Mouse (Mus musculus): ENCODE data around the gene Igf2bp1. TPM values are rescaled to one million over a fixed set of nuclear protein-coding genes. Genes with fewer than 3 reads are reported as not detected.
A peak's percentile ranks its signal among the peaks of the same experiment; 100 is the strongest.

Gene Igf2bp1
- 379 and 392 TPM in 2 replicates for polyA plus RNA-seq (2011; ENCODE audit: insufficient read depth, insufficient read length, low read depth, missing spikeins)

GRCm38 (mm10) chr11:96005403-96006271, at the start of gene Igf2bp1:
Gene Igf2bp1 (minus strand): TSS chr11:96005940.
- Histone ChIP-seq H3K4me3 (ENCODE audit: low read depth, low read length) (peak within 1 kb of the TSS; percentile 100), H3K36me3 (ENCODE audit: control insufficient read depth, insufficient read depth, low read length, poor library complexity, severe bottlenecking) (peaks cover 18% of the 10 kb centered on the region), H3K9ac (ENCODE audit: low read depth, poor library complexity, severe bottlenecking) (peak within 1 kb of the TSS; percentile 98), H3K27ac (ENCODE audit: insufficient read depth, low read length) (peak within 1 kb of the TSS; percentile 98), H3K4me1 (ENCODE audit: control insufficient read depth, insufficient read depth, low read length) (no peaks in the 10 kb centered on the region), H3K27me3 (ENCODE audit: control insufficient read depth, insufficient read depth, low read length, poor library complexity, severe bottlenecking) (no peaks in the 10 kb centered on the region), H3K9me3 (replicated peaks; ENCODE audit: control insufficient read depth, insufficient read depth, low read length, poor library complexity, severe bottlenecking) (no peaks in the 10 kb centered on the region)
- no peak for TF ChIP-seq POLR2A (IDR thresholded peaks at IDR 0.05; ENCODE audit: insufficient read depth, low read length)
- TF ChIP-seq EP300 (IDR thresholded peaks at IDR 0.05; ENCODE audit: insufficient read depth, low read depth, low read length), result 0 out of 2 replicates have a peak, but pooled peaks have one; percentile 2
- TF ChIP-seq CTCF (IDR thresholded peaks at IDR 0.05; ENCODE audit: low read depth, low read length), result no peak

GRCm38 (mm10) chr11:96050854-96051253, 45.1 kb upstream of the Igf2bp1 start:
- TF ChIP-seq POLR2A (IDR thresholded peaks at IDR 0.05; ENCODE audit: insufficient read depth, low read length) (no peak), EP300 (IDR thresholded peaks at IDR 0.05; ENCODE audit: insufficient read depth, low read depth, low read length) (no peak)
- Histone ChIP-seq H3K27ac (ENCODE audit: insufficient read depth, low read length) (peak overlapping the region; percentile 81), H3K27me3 (ENCODE audit: control insufficient read depth, insufficient read depth, low read length, poor library complexity, severe bottlenecking) (no peaks in the 10 kb centered on the region), H3K36me3 (ENCODE audit: control insufficient read depth, insufficient read depth, low read length, poor library complexity, severe bottlenecking) (peaks cover 92% of the 10 kb centered on the region), H3K4me1 (ENCODE audit: control insufficient read depth, insufficient read depth, low read length) (peaks cover 3% of the 10 kb centered on the region), H3K4me3 (ENCODE audit: low read depth, low read length) (no peak overlapping the region), H3K9me3 (replicated peaks; ENCODE audit: control insufficient read depth, insufficient read depth, low read length, poor library complexity, severe bottlenecking) (no peaks in the 10 kb centered on the region), H3K9ac (ENCODE audit: low read depth, poor library complexity, severe bottlenecking) (no peak overlapping the region)

GRCm38 (mm10) chr11:96049939-96050338, 44.2 kb upstream of the Igf2bp1 start:
- peaks cover 3% of the 10 kb centered on the region for H3K4me1 ChIP-seq (ENCODE audit: control insufficient read depth, insufficient read depth, low read length)

GRCm38 (mm10) chr11:96047469-96048373, 42.0 kb upstream of the Igf2bp1 start:
- H3K36me3 ChIP-seq (ENCODE audit: control insufficient read depth, insufficient read depth, low read length, poor library complexity, severe bottlenecking), result peaks cover 75% of the 10 kb centered on the region

More at GRCm38 (mm10) chr11:96049939-96050338, 44.2 kb upstream of the Igf2bp1 start:
- no peaks in the 10 kb centered on the region for H3K9me3 ChIP-seq (replicated peaks; ENCODE audit: control insufficient read depth, insufficient read depth, low read length, poor library complexity, severe bottlenecking)
- peak overlapping the region; percentile 29; the same call in 1 of the 2 replicates for H3K27ac ChIP-seq (ENCODE audit: insufficient read depth, low read length)
- no peak overlapping the region for H3K9ac ChIP-seq (ENCODE audit: low read depth, poor library complexity, severe bottlenecking)
- no peak overlapping the region for H3K4me3 ChIP-seq (ENCODE audit: low read depth, low read length)
- H3K27me3 ChIP-seq (ENCODE audit: control insufficient read depth, insufficient read depth, low read length, poor library complexity, severe bottlenecking), result no peaks in the 10 kb centered on the region
- TF ChIP-seq CTCF (IDR thresholded peaks at IDR 0.05; ENCODE audit: low read depth, low read length), result no peak
- TF ChIP-seq EP300 (IDR thresholded peaks at IDR 0.05; ENCODE audit: insufficient read depth, low read depth, low read length), result peak; percentile 88
- peaks cover 83% of the 10 kb centered on the region for H3K36me3 ChIP-seq (ENCODE audit: control insufficient read depth, insufficient read depth, low read length, poor library complexity, severe bottlenecking)

GRCm38 (mm10) chr11:96046793-96047192, 41.1 kb upstream of the Igf2bp1 start:
- H3K36me3 ChIP-seq (ENCODE audit: control insufficient read depth, insufficient read depth, low read length, poor library complexity, severe bottlenecking), result peaks cover 72% of the 10 kb centered on the region
- TF ChIP-seq POLR2A (IDR thresholded peaks at IDR 0.05; ENCODE audit: insufficient read depth, low read length) (no peak), CTCF (IDR thresholded peaks at IDR 0.05; ENCODE audit: low read depth, low read length) (no peak), EP300 (IDR thresholded peaks at IDR 0.05; ENCODE audit: insufficient read depth, low read depth, low read length) (no peak)

More at GRCm38 (mm10) chr11:96047469-96048373, 42.0 kb upstream of the Igf2bp1 start:
- Histone ChIP-seq H3K4me3 (ENCODE audit: low read depth, low read length) (no peak overlapping the region), H3K9ac (ENCODE audit: low read depth, poor library complexity, severe bottlenecking) (no peak overlapping the region), H3K27ac (ENCODE audit: insufficient read depth, low read length) (no peak overlapping the region), H3K9me3 (replicated peaks; ENCODE audit: control insufficient read depth, insufficient read depth, low read length, poor library complexity, severe bottlenecking) (no peaks in the 10 kb centered on the region), H3K4me1 (ENCODE audit: control insufficient read depth, insufficient read depth, low read length) (no peaks in the 10 kb centered on the region), H3K27me3 (ENCODE audit: control insufficient read depth, insufficient read depth, low read length, poor library complexity, severe bottlenecking) (no peaks in the 10 kb centered on the region)
- TF ChIP-seq CTCF (IDR thresholded peaks at IDR 0.05; ENCODE audit: low read depth, low read length), result no peak
- TF ChIP-seq POLR2A (IDR thresholded peaks at IDR 0.05; ENCODE audit: insufficient read depth, low read length), result no peak
- TF ChIP-seq EP300 (IDR thresholded peaks at IDR 0.05; ENCODE audit: insufficient read depth, low read depth, low read length), result no peak

More at GRCm38 (mm10) chr11:96046793-96047192, 41.1 kb upstream of the Igf2bp1 start:
- Histone ChIP-seq H3K27ac (ENCODE audit: insufficient read depth, low read length) (peak overlapping the region; percentile 38; the same call in 1 of the 2 replicates), H3K4me1 (ENCODE audit: control insufficient read depth, insufficient read depth, low read length) (no peaks in the 10 kb centered on the region), H3K4me3 (ENCODE audit: low read depth, low read length) (no peak overlapping the region), H3K9me3 (replicated peaks; ENCODE audit: control insufficient read depth, insufficient read depth, low read length, poor library complexity, severe bottlenecking) (no peaks in the 10 kb centered on the region), H3K9ac (ENCODE audit: low read depth, poor library complexity, severe bottlenecking) (no peak overlapping the region), H3K27me3 (ENCODE audit: control insufficient read depth, insufficient read depth, low read length, poor library complexity, severe bottlenecking) (no peaks in the 10 kb centered on the region)
